Mouse (Mus musculus): ENCODE measurements around the gene Sptan1. TPM values are rescaled to one million over a fixed set of nuclear protein-coding genes. Genes with fewer than 3 reads are reported as not detected.

The Sptan1 gene
- polyA plus RNA-seq (2012; ENCODE audit: insufficient read depth, insufficient read length, low replicate concordance, missing spikeins) = 496 and 868 TPM in 2 replicates

DNA sequence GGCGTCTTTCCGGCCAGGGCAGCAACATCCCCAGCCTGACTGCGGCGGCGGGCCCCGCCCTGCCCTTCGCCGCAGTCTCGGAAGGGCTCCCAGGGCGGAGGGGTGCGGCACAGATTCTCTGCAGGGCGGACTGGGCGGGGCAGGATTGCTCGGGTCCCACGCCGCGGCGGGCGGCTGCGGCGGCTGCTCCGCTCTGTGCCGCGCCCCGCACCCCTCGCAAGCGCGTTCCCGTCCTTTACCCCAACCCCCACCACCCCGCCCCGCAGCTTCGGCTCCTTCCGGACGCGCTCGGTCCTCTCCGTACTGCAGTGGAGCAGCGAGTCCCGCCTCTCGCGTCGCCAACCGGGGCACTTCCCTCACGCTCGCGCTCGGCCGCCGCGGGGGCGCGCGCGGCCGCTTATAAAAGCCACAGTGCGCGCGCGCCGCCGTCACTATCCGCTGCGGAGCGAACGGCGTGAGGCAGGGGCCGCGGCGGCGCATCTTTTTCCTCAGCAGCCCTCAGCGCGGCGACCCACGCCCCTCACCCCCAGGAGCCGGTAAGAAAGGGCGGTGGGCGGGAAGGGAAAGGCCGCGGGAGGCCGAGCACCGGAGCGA is at the start of gene Sptan1:
TSS of gene Sptan1 (plus strand) at position 311 of the 594 bp plus-strand sequence.
- peak within 1 kb of the TSS; percentile 89 for H3K27ac ChIP-seq (ENCODE audit: insufficient read depth, low read depth, low read length)
- peaks cover 10% of the 10 kb centered on the region for H3K4me1 ChIP-seq (ENCODE audit: control insufficient read depth, insufficient read depth, low read length)
- TF ChIP-seq CTCF (IDR thresholded peaks at IDR 0.05; ENCODE audit: insufficient read depth, low read depth, low read length) (no peak), POLR2A (IDR thresholded peaks at IDR 0.05; ENCODE audit: insufficient read depth, low read depth, low read length) (peak; percentile 100)
- H3K4me3 ChIP-seq (ENCODE audit: insufficient read depth, low read depth, low read length) = peak within 1 kb of the TSS; percentile 83
- WGBS = under 1% methylated on average over 82 of the region's 82 CpGs

DNA sequence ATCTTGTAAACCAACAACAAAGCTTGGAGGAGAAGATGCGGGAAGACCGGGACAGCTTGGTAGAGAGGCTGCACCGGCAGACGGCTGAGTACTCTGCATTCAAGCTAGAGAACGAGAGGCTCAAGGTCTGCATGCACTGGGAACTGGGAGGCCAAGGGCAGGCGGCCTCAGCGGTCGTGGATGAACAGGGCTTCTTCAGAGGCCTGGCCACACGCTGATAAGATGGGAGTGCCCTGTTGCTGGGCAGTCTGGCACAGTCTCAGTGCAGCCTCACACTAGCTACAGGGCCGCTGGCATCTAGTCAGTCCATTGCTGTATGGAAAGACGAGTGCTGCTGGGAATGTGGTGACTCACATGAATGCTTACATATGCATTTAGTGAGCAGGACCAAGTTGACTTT is 47.7 kb upstream of the Sptan1 start:
- Histone ChIP-seq H3K4me1 (ENCODE audit: control insufficient read depth, insufficient read depth, low read length) (peaks cover 6% of the 10 kb centered on the region), H3K4me3 (ENCODE audit: insufficient read depth, low read depth, low read length) (no peak overlapping the region), H3K27ac (ENCODE audit: insufficient read depth, low read depth, low read length) (no peak overlapping the region)
- WGBS = 88% methylated on average over 11 of the region's 11 CpGs
- TF ChIP-seq CTCF (IDR thresholded peaks at IDR 0.05; ENCODE audit: insufficient read depth, low read depth, low read length) (no peak), POLR2A (IDR thresholded peaks at IDR 0.05; ENCODE audit: insufficient read depth, low read depth, low read length) (no peak)

DNA sequence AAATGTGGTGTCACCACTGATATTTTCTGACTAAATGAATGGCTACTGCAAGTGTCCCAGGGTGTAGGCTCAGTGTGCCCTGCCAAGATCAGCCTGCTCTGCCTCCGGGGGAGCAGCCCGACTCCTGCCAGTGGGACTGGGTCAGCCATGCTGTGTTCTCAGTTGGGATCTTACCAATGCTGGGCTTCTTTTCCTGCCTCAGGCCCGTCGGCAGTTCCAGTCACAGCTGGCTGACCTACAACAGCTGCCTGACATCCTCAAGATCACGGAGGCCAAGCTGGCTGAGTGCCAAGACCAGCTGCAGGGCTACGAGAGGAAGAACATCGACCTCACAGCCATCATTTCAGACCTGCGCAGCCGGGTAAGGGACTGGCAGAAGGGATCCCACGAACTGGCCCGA is 43.3 kb upstream of the Sptan1 start:
- WGBS = 32% methylated on average over 11 of the region's 11 CpGs
- no peak overlapping the region for H3K4me3 ChIP-seq (ENCODE audit: insufficient read depth, low read depth, low read length)
- no peak for TF ChIP-seq POLR2A (IDR thresholded peaks at IDR 0.05; ENCODE audit: insufficient read depth, low read depth, low read length)
- TF ChIP-seq CTCF (IDR thresholded peaks at IDR 0.05; ENCODE audit: insufficient read depth, low read depth, low read length) = no peak
- 0 out of 2 replicates have a peak overlapping the region, but pooled peaks have one; percentile 41 for H3K27ac ChIP-seq (ENCODE audit: insufficient read depth, low read depth, low read length)
- peaks cover 6% of the 10 kb centered on the region for H3K4me1 ChIP-seq (ENCODE audit: control insufficient read depth, insufficient read depth, low read length)

DNA sequence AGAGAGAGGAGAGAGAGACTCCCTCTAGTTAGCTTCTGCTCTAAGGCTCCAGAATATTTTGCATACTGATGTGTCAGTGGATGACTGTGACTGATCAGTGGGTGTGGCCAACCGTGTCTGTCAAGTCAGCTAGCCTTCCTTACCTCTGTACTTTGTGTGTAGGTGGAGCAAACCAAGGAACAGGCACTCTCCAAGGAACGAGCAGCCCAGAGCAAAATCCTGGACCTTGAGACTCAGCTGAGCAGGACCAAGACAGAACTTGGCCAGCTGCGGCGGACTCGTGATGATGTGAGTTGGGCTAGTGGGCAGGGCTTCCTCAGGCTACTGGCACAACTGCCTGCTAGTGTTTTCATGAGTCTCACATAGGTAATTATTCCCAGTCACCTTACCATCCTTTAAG is 38.8 kb upstream of the Sptan1 start:
- H3K4me1 ChIP-seq (ENCODE audit: control insufficient read depth, insufficient read depth, low read length) = peaks cover 4% of the 10 kb centered on the region
- no peak overlapping the region for H3K27ac ChIP-seq (ENCODE audit: insufficient read depth, low read depth, low read length)
- H3K4me3 ChIP-seq (ENCODE audit: insufficient read depth, low read depth, low read length) = no peak overlapping the region
- TF ChIP-seq CTCF (IDR thresholded peaks at IDR 0.05; ENCODE audit: insufficient read depth, low read depth, low read length) = no peak
- TF ChIP-seq POLR2A (IDR thresholded peaks at IDR 0.05; ENCODE audit: insufficient read depth, low read depth, low read length) = no peak
- WGBS = 92% methylated on average over 5 of the region's 5 CpGs

DNA sequence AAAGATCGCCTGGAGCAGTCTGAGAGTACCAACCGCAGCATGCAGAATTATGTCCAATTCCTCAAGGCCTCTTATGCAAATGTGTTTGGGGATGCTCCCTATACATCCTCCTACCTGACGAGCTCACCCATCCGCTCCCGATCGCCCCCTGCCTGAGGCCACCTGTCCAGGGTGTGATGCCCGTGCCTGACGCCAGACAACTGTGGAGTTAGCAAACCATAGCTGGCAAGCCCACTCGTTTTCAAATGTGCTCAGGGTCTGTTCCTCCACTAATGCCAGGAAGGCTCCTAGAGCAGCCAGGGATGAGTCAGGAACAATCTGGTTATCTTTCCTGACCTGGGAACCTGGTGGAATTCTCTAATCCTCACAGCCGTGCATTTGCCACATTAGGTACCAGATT is 34.9 kb upstream of the Sptan1 start:
- WGBS = 83% methylated on average over 10 of the region's 10 CpGs
- no peak overlapping the region for H3K4me3 ChIP-seq (ENCODE audit: insufficient read depth, low read depth, low read length)

DNA sequence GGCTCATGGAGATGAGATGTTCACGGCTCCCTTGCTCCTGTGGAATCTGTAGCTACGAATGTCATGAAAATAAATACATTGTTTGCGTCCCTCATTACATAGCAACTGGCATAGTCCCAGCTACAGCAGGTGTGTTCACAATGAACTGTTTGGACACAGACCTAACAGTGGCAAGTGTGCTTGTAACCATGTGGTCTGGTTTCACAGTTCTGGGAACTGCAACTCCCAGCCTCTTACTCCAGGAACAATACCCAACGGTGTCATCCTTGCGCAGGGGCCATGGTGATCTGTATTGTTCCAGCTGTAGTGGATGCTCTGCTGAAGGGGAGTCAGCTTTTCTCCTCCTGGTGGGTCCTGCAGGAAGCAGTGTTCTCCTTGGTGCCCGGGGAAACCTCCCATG is 34.2 kb upstream of the Sptan1 start:
- TF ChIP-seq CTCF (IDR thresholded peaks at IDR 0.05; ENCODE audit: insufficient read depth, low read depth, low read length) = no peak
- TF ChIP-seq POLR2A (IDR thresholded peaks at IDR 0.05; ENCODE audit: insufficient read depth, low read depth, low read length) = no peak
- no peak overlapping the region for H3K27ac ChIP-seq (ENCODE audit: insufficient read depth, low read depth, low read length)
- no peak overlapping the region for H3K4me3 ChIP-seq (ENCODE audit: insufficient read depth, low read depth, low read length)
- no peaks in the 10 kb centered on the region for H3K4me1 ChIP-seq (ENCODE audit: control insufficient read depth, insufficient read depth, low read length)
- 73% methylated on average over 6 of the region's 6 CpGs for WGBS

More for the DNA sequence above, 34.9 kb upstream of the Sptan1 start:
- H3K27ac ChIP-seq (ENCODE audit: insufficient read depth, low read depth, low read length) = no peak overlapping the region
- TF ChIP-seq POLR2A (IDR thresholded peaks at IDR 0.05; ENCODE audit: insufficient read depth, low read depth, low read length) = no peak
- no peak for TF ChIP-seq CTCF (IDR thresholded peaks at IDR 0.05; ENCODE audit: insufficient read depth, low read depth, low read length)
- no peaks in the 10 kb centered on the region for H3K4me1 ChIP-seq (ENCODE audit: control insufficient read depth, insufficient read depth, low read length)

DNA sequence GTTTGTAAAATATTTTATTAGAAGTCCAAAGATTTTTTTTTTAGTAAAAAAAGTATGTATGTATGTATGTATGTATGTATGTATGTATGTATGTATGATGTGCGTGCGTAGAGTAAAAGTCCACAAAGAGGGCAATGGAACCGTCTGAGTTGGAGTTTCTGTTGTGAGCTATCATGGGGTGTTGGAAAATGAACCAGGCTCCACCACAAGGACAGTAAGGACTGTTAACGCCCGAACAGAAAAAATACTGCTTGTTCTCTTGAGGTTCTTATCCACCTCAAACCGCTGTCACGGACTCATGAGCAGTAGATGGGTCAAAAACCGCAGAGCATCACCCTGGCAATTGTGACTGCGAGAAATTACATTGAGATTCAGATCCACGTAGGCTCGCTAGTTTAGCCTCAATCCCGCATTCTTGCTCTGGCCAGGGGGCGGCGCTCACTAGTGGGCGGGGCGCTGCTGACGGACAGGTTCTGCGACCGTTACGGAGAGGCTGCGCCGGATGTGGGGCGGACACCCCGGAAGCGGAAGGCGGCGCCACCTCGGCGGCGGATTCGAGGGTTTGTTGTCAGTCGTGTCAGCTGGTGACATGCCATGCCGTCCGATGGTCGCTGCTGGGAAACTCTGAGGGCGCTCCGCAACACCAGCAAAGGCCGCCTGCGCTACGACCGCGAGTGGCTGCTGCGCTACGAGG is 30.3 kb upstream of the Sptan1 start, which contains the start of gene Gle1:
TSS of gene Gle1 (plus strand) at position 521 of the 694 bp plus-strand sequence.
- Histone ChIP-seq H3K27ac (ENCODE audit: insufficient read depth, low read depth, low read length) (peak within 1 kb of the TSS; percentile 54), H3K4me1 (ENCODE audit: control insufficient read depth, insufficient read depth, low read length) (no peaks in the 10 kb centered on the region), H3K4me3 (ENCODE audit: insufficient read depth, low read depth, low read length) (peak within 1 kb of the TSS; percentile 96)
- WGBS = 3% methylated on average over 44 of the region's 44 CpGs
- TF ChIP-seq POLR2A (IDR thresholded peaks at IDR 0.05; ENCODE audit: insufficient read depth, low read depth, low read length) (peak; percentile 54; the same call in 1 of the 2 replicates), CTCF (IDR thresholded peaks at IDR 0.05; ENCODE audit: insufficient read depth, low read depth, low read length) (no peak)

DNA sequence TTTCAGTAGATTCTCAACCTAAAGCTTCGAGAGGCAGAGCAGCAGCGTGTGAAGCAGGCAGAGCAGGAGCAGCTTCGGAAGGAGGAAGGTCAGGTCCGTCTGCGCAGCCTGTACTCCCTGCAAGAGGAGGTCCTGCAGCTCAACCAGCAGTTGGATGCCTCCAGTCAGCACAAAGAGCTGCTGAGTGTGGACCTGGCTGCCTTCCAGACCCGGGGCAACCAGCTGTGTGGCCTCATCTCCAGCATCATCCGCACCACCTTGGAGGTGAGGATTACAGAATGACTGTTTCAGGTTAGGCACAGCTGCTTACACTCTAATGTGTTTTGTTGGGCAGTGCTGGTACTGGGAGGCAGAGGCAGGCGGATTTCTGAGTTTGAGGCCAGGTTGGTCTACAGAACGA is 25.3 kb upstream of the Sptan1 start:
- 86% methylated on average over 9 of the region's 9 CpGs for WGBS
- Histone ChIP-seq H3K4me3 (ENCODE audit: insufficient read depth, low read depth, low read length) (no peak overlapping the region), H3K4me1 (ENCODE audit: control insufficient read depth, insufficient read depth, low read length) (no peaks in the 10 kb centered on the region), H3K27ac (ENCODE audit: insufficient read depth, low read depth, low read length) (no peak overlapping the region)
- TF ChIP-seq CTCF (IDR thresholded peaks at IDR 0.05; ENCODE audit: insufficient read depth, low read depth, low read length) (no peak), POLR2A (IDR thresholded peaks at IDR 0.05; ENCODE audit: insufficient read depth, low read depth, low read length) (no peak)

DNA sequence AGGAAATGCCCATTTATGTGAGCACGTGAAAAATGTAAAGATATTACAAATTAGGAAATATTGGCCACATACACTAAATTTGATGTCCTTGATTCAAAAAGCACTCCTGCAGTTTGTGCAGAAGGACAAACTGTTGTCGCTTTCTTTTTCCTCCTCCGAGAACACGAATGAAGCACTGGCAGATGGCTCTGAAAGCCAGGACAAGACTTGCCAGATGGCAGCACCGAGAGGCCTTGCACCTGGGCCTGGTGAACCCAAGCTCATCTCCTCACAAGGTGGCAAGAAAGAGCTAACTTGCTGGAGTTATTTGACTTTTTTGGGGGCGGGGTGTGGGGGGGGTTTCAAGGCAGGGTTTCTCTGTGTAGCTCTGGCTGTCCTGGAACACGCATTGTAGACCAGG is 24.5 kb upstream of the Sptan1 start:
- Histone ChIP-seq H3K4me1 (ENCODE audit: control insufficient read depth, insufficient read depth, low read length) (no peaks in the 10 kb centered on the region), H3K27ac (ENCODE audit: insufficient read depth, low read depth, low read length) (no peak overlapping the region), H3K4me3 (ENCODE audit: insufficient read depth, low read depth, low read length) (no peak overlapping the region)
- TF ChIP-seq CTCF (IDR thresholded peaks at IDR 0.05; ENCODE audit: insufficient read depth, low read depth, low read length) (no peak), POLR2A (IDR thresholded peaks at IDR 0.05; ENCODE audit: insufficient read depth, low read depth, low read length) (no peak)
- 93% methylated on average over 7 of the region's 7 CpGs for WGBS
